Mouse (Mus musculus) mesoderm, embryonic 11.5 days (tissue): Measurements from ENCODE around the gene Sowahc.

Source experiments
- DNase-seq: peaks from one replicate; pipeline ENCODE4 v3.0.0-alpha.2; 2012; ENCODE audit warnings: low read depth, low spot score

The Sowahc gene

DNA sequence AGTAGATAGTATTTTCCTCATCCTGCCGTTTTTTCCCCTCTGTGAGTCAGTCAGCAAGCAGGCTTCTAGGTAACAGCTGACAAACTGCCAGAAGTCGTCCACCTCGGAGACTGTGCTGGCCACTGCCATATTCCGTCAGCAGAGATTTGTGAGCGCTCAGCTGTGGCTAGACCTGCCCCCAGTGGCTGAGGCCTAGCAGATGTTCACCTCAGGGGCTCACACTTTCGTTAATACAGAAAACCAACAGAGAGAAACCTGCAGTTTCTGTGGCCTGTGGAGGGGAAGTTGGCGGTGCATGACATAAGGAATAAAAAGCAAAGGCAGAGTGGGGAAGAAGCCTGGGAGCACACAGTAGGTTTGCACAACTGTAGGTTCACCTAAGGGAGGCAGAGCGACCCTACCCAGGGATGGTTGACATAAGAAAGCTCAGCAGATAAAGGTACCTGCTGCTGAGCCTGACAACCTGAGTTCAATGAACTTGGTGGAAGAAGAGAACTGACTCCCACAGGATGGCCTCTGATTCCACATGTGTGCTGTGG, 31.9 kb downstream of the Sowahc start:
- DNase-seq = no peak

- DNase-seq = no peak
Observed at GRCm38 (mm10) chr10:59256533-59256932, 34.8 kb downstream of the Sowahc start.

DNA sequence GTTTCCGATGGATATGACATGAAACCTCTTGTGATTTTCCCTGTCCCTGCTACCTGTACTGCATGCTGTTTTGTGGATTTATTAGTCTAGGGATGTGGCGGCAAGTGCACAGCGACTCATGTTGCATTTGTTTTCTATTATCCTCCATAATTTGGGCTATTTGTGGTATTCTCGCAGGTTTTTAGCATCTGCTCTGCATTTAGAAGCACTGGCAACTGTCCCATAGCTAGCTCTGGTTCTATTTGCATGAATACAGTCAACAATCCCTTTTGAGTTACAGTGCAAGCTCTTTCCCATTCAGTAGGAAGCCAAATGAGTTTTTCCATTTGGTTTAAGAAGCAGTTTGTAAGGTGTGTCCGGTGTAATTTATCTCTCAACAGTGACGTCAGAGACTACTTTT, 37.8 kb downstream of the Sowahc start:
- DNase-seq = no peak

GRCm38 (mm10) chr10:59261603-59262002, 39.9 kb downstream of the Sowahc start:
- no peak for DNase-seq

DNA sequence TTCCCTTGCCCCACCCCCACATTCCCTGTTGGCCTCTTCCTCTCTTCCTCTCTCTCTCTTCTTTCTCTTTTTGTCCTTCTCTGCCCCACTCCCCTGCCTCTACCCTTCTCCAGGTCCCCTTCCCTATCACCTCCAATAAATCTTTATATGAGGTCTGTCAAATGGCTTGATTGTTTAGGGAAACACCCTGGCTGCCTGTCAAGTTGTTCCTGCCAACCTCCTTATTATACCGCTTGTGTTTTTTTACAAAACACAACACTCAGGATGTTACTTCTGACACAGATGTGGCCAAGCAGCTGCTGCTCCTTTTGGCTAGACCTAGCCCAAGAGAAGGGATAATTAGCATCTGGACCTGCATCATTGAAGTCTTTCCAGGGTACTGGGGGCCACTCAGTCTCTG, 40.3 kb downstream of the Sowahc start:
- DNase-seq = no peak

DNA sequence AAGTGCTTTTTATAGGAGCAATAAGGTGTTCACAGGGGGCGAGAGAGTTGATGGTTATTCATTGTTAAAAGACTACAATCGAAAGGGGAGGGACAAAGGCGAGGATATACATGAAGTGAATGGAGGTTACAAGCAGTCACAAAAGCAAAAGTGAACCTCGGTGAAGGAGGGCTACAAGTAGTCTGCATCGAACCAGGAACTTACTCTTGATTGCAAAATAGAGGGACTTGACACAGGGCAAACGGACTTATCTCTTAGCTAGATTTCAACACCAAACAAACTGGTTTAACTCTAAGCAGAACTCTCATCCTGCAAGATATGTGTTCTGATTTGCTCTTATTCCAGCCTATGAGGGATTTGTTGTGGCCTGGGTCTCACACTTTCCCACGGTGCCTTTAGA, 41.2 kb downstream of the Sowahc start:
- no peak for DNase-seq

GRCm38 (mm10) chr10:59265067-59265466, 43.3 kb downstream of the Sowahc start:
- DNase-seq = no peak

DNA sequence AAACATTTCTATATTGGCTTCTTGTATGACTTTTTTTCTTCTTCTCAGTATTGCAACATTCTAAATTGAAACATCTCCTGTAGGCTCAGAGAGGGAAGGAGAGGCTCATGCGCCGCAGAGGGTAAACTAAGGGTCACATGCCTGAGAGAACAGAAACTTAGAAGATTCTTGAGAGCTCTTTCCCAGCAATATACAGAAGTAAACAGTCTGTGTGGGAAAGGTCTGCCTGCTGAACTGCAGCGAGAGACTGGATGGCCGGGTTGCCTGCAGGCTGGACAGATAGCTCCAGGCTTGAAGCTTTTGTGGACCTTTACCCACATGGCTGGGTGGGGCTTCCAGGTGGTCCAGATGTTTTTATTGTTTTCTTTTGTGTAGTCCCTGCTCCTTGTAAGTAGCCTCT, 43.9 kb downstream of the Sowahc start:
- no peak for DNase-seq

DNA sequence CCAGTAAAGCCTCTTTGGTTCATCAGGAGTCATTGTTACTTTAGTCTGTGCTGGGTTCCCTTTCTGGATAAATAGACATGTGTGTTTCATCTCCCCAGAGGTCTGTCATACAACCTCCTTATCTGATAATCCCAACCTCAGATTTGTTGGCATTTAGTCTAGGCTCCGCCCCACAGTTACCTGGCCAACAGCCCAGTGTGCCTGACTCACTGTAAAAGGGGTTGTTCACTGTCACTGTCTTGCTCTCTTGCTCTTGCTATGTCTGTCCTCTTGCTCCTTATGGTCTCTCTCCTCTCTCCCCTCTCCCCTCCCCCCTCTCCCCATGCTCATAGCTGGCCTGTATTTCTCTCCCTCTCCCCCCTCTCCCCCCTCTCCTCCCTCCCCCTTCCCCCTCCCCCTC, 44.3 kb downstream of the Sowahc start:
- DNase-seq = no peak

- no peak for DNase-seq
Observed at GRCm38 (mm10) chr10:59267275-59267674, 45.5 kb downstream of the Sowahc start.

DNA sequence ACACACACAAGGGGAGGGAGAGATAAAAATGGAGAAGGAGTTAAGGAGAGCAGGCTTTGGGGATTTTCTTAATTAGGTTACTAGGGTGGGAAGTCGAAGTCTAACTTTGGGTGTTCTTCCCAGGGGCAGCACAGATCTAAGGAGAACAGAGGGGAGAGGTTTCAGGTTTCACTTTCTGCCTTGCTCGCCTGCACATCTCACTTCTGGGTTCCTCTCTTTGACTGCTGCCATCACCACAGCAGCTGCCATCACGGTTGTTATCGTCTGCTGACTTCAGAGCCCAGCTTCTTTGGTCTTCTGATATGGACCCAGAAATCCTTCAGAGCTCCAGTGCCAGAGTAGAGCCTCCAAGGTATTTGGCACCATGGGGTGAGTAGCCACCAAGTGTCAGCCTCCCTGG, 46.4 kb downstream of the Sowahc start:
- DNase-seq = no peak

DNA sequence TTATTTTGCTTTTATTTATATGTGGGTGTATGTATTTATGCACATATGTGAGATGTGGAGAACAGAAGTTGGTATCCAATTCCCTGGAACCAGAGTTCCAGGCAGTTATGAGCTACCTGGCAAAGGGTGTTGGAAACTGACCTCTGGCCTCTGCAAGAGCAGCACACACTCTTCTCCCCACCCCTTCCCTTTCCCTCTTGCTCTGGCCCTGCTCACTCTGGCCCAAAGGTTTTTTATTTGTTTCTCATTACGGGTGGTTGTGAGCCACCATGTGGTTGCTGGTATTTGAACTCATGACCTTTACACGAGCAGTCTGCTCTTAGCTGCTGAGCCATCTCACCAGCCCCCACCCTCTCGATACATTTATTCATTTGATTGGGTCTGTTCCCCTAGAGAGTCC, 47.0 kb downstream of the Sowahc start:
- no peak for DNase-seq

DNA sequence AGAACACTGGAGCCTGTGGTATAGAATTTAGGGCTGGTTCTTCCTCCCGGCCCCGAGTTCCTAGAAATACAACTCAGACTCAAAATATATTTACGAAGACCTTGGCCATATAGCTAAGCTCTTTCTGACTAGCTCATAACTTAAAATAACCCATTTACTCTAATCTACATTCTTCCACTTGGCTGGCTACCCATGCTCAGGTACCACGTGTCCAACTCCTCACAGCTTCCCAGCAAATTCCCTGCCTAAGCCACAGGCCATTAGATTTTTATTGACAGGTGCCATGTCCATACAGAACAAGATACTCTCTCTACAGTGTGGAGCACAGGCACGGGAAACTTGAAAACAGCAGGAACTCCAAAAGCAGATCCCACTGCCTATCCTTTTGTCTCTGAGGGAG, 54.0 kb downstream of the Sowahc start:
- no peak for DNase-seq
